Mouse (Mus musculus): ENCODE data around the gene Wdr81.

DNA sequence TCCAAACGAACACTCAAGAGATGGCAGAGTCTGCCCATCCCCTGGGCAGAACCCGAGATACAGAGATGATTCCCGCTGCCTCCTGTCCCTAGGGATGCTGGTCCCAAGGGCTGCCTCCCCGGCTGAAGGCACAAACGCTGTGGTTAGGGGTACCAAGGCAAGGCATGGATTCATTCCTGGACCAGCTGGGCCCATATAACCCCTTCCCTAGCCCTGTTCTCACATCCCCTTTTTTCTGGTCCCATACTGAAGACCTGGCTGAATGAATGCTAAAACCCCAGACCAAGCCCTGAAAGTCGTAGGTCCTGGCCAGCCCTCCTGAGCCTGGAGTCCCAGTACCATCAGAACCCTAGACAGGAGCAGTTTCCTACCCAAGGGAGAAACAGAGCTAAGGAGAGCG lies 13.5 kb downstream of the Wdr81 start:
- no peak for TF ChIP-seq CTCF (IDR thresholded peaks at IDR 0.05; ENCODE audit: borderline replicate concordance, control insufficient read depth, extremely low read depth, insufficient read depth, low read length, poor library complexity)
- no peak for TF ChIP-seq POLR2A (IDR thresholded peaks at IDR 0.05; ENCODE audit: control insufficient read depth, extremely low read depth, insufficient read depth, low read length, poor library complexity)

Data from thymus, adult 2 months (tissue).